In the genomic region with DNA sequence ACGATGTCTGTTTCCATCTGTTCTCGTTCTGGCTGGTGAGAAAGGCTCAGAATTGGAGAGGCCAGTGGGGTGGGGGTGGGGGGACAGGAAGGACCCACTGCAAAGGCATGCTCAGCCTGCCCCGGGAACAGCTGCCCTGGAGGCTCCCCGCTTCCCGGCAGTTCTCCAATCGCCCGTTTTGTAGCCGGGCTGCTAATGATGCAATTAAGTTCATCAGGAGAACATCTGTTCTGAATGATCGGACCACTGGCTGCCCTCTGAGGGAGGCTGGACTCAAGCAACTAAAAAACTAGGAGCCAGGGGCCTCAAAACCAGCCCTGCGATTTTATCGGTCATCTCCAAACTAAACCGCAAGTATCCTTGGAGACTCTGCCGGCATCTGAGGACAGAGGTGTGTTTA, we compare ENCODE assay signal across 8 mouse cellular contexts. TPM values are rescaled to one million over a fixed set of nuclear protein-coding genes. Genes with fewer than 3 reads are reported as not detected.
DNase-seq lines count a peak whose midpoint lies in the region; ATAC-seq lines count a peak whose summit lies in the region.
"Had no signal": no experiment of that assay in that cellular context is flagged by ENCODE, and none has a peak within 500 bp of the region (broad histone marks: within the 10 kb centered on the region; RNA-seq: fewer than 3 reads in every experiment).

No protein-coding gene starts in this region.

- peak overlapping the region; percentile 38; the same call in 1 of the 2 replicates for H3K9ac ChIP-seq in heart, embryonic 13.5 days
- H3K9ac ChIP-seq in midbrain, embryonic 13.5 days (replicated peaks) = 0 out of 2 replicates have a peak overlapping the region, but pooled peaks have one; percentile 14
- H3K9ac ChIP-seq in liver, embryonic 11.5 days (ENCODE audit: low read depth, low read length) = no peak overlapping the region

- no peak overlapping the region for H3K27ac ChIP-seq in heart, embryonic 13.5 days (replicated peaks)
- H3K27ac ChIP-seq in midbrain, embryonic 13.5 days = no peak overlapping the region
- H3K27ac ChIP-seq in liver, embryonic 11.5 days (ENCODE audit: low read depth, low read length) = no peak overlapping the region

- peak overlapping the region; percentile 41 for H3K4me2 ChIP-seq in heart, embryonic 13.5 days
- peak overlapping the region; percentile 17 for H3K4me2 ChIP-seq in midbrain, embryonic 13.5 days (replicated peaks)
- H3K4me2 ChIP-seq in liver, embryonic 11.5 days = no peak overlapping the region

- peaks cover 41% of the 10 kb centered on the region for H3K4me1 ChIP-seq in heart, embryonic 13.5 days
- peaks cover 43% of the 10 kb centered on the region for H3K4me1 ChIP-seq in midbrain, embryonic 13.5 days (replicated peaks)
- peaks cover 4% of the 10 kb centered on the region; the same call in 1 of the 2 replicates for H3K4me1 ChIP-seq in liver, embryonic 11.5 days (replicated peaks; ENCODE audit: control insufficient read depth, insufficient read depth, low read length)

- WGBS in heart, embryonic 13.5 days = 22% methylated on average over 13 of the region's 13 CpGs
- 16% methylated on average over 13 of the region's 13 CpGs for WGBS in midbrain, embryonic 13.5 days
- WGBS in liver, embryonic 11.5 days = 26% methylated on average over 13 of the region's 13 CpGs

- peaks cover 33% of the 10 kb centered on the region; the same call in 1 of the 2 replicates for H3K27me3 ChIP-seq in heart, embryonic 13.5 days (replicated peaks)
- peaks cover 60% of the 10 kb centered on the region for H3K27me3 ChIP-seq in midbrain, embryonic 13.5 days
- H3K27me3 ChIP-seq in liver, embryonic 11.5 days (replicated peaks; ENCODE audit: control insufficient read depth, insufficient read depth, low read length) = peaks cover 3% of the 10 kb centered on the region; the same call in 1 of the 2 replicates

- peak; percentile 33 for DNase-seq in brain, adult 2 months (ENCODE audit: low read depth, low spot score)
- DNase-seq in embryo, embryonic 11 days = peak; percentile 76
- DNase-seq in liver, embryonic 11.5 days (ENCODE audit: low spot score) = no peak
- no peak for DNase-seq in thymus, adult 18-20 months
- DNase-seq: cerebellum, postnatal 14 days had no signal

- H3K36me3 ChIP-seq in heart, embryonic 13.5 days = no peaks in the 10 kb centered on the region
- H3K36me3 ChIP-seq in midbrain, embryonic 13.5 days = no peaks in the 10 kb centered on the region
- no peaks in the 10 kb centered on the region for H3K36me3 ChIP-seq in liver, embryonic 11.5 days (ENCODE audit: control insufficient read depth, insufficient read depth, low read length)

- no peak for ATAC-seq in heart, embryonic 13.5 days (ENCODE audit: extremely low read depth, insufficient number of reproducible peaks, low FRiP score, low TSS enrichment)
- ATAC-seq in midbrain, embryonic 13.5 days = 0 out of 2 replicates have a peak, but pooled peaks have one; percentile 15
- ATAC-seq in liver, embryonic 11.5 days (replicated peaks; ENCODE audit: low FRiP score) = no peak
- ATAC-seq in monocyte, adult 5-6 weeks (replicated peaks; ENCODE audit: insufficient number of reproducible peaks, low FRiP score, low TSS enrichment, poor library complexity, severe bottlenecking) = no peak

- H3K9me3 ChIP-seq in heart, embryonic 13.5 days = no peaks in the 10 kb centered on the region
- no peaks in the 10 kb centered on the region for H3K9me3 ChIP-seq in midbrain, embryonic 13.5 days
- H3K9me3 ChIP-seq in liver, embryonic 11.5 days (ENCODE audit: control insufficient read depth, low read length) = no peaks in the 10 kb centered on the region

- no peak overlapping the region for H3K4me3 ChIP-seq in heart, embryonic 13.5 days
- no peak overlapping the region for H3K4me3 ChIP-seq in midbrain, embryonic 13.5 days (replicated peaks)
- H3K4me3 ChIP-seq in liver, embryonic 11.5 days (ENCODE audit: low read depth, low read length) = no peak overlapping the region

RNA-seq across cellular contexts. Expression of gene Hes1, which starts 44.1 kb away (rescaled TPM):
- polyA plus RNA-seq in heart, embryonic 13.5 days (2015; fragmentation: Nextera tagmentation; extraction: Ambion mirVana) = 19.9 and 21.4 TPM in 2 replicates
- polyA plus RNA-seq in midbrain, embryonic 13.5 days (2015; fragmentation: Nextera tagmentation; extraction: Ambion mirVana) = 14.1 and 19.7 TPM in 2 replicates
- polyA plus RNA-seq in liver, embryonic 11.5 days (2014; fragmentation: Nextera tagmentation; extraction: Ambion mirVana) = 22.6 and 25.3 TPM in 2 replicates
- 71.3 to 116 TPM (median 105 TPM) in 3 replicates for total RNA-seq in monocyte, adult 5-6 weeks (2017)

Comparison
In these comparisons a context has a peak if more than half of its experiments do, and no peak if none do; other contexts are left out.
1. DNase-seq: peak in brain, adult 2 months (single experiment) and embryo, embryonic 11 days (single experiment); none in liver, embryonic 11.5 days (single experiment) and thymus, adult 18-20 months (0 of 2).